Mouse (Mus musculus) neural tube, embryonic 13.5 days (tissue): ENCODE results near the gene Txndc12. TPM values are rescaled to one million over a fixed set of nuclear protein-coding genes. Genes with fewer than 3 reads are reported as not detected.

Experiments
- ATAC-seq: fragments of 200-750 bp; cut with Nextera tagmentation; 2 replicates; pipeline ENCODE4 v1.8.0; 2017; ENCODE audit warnings: low read depth, mild to moderate bottlenecking, moderate TSS enrichment, moderate library complexity
- H3K27ac ChIP-seq: fragments of 300-500 bp; sonication (generic); replicated peaks from 2 replicates; pipeline ENCODE4 v1.5.1; 2015; ENCODE audit warnings: moderate library complexity, mild to moderate bottlenecking, inconsistent platforms
- H3K27me3 ChIP-seq: fragments of 300-500 bp; sonication (generic); 2 replicates; pipeline ENCODE4 v1.6.1; 2015; ENCODE audit warnings: mild to moderate bottlenecking, inconsistent platforms
- H3K36me3 ChIP-seq: fragments of 300-500 bp; sonication (generic); 2 replicates; pipeline ENCODE4 v1.6.1; 2015; ENCODE audit warnings: mild to moderate bottlenecking, inconsistent platforms
- H3K4me1 ChIP-seq: fragments of 300-500 bp; sonication (generic); replicated peaks from 2 replicates; pipeline ENCODE4 v1.6.1; 2015; ENCODE audit warnings: inconsistent platforms
- H3K4me2 ChIP-seq: fragments of 300-500 bp; sonication (generic); 2 replicates; pipeline ENCODE4 v1.6.1; 2015; ENCODE audit warnings: inconsistent platforms, mild to moderate bottlenecking, moderate library complexity
- H3K4me3 ChIP-seq: fragments of 300-500 bp; sonication (generic); 2 replicates; pipeline ENCODE4 v1.5.1; 2015; ENCODE audit warnings: mild to moderate bottlenecking, inconsistent platforms
- H3K9ac ChIP-seq: fragments of 300-500 bp; sonication (generic); 2 replicates; pipeline ENCODE4 v1.6.1; 2015; ENCODE audit warnings: moderate library complexity, mild to moderate bottlenecking, inconsistent platforms
- H3K9me3 ChIP-seq: fragments of 300-500 bp; sonication (generic); 2 replicates; pipeline ENCODE4 v1.6.1; 2016; ENCODE audit warnings: inconsistent platforms
- WGBS: fragments of 180-500 bp; shearing (Covaris S2); methylation state at CpG from one replicate; pipeline ENCODE4 v1.1.7; 2015; 5-methylcytosine and 5-hydroxymethylcytosine counted together
- polyA plus RNA-seq: library from polyadenylated mRNA; unstranded; fragments of >200 nt; fragmentation: Nextera tagmentation; extraction: Ambion mirVana; gene quantifications from 2 replicates; pipeline ENCODE4 v1.2.1, GENCODE M21; 2015

Txndc12 gene
- polyA plus RNA-seq, 1 experiment from 2014 or later: 79.2 TPM

GRCm38 (mm10) chr4:108904790-108905189 is 70.4 kb downstream of the Txndc12 start:
- Histone ChIP-seq H3K4me3 (no peak overlapping the region), H3K4me2 (no peak overlapping the region), H3K27me3 (no peaks in the 10 kb centered on the region), H3K27ac (no peak overlapping the region), H3K9ac (no peak overlapping the region), H3K36me3 (no peaks in the 10 kb centered on the region), H3K4me1 (no peaks in the 10 kb centered on the region; the same call in 1 of the 2 replicates), H3K9me3 (no peaks in the 10 kb centered on the region)
- 91% methylated on average over 10 of the region's 10 CpGs for WGBS
- ATAC-seq: no peak

GRCm38 (mm10) chr4:108905859-108906258 is 71.5 kb downstream of the Txndc12 start:
- Histone ChIP-seq H3K4me1 (no peaks in the 10 kb centered on the region; the same call in 1 of the 2 replicates), H3K9me3 (no peaks in the 10 kb centered on the region), H3K27ac (no peak overlapping the region), H3K27me3 (no peaks in the 10 kb centered on the region), H3K4me3 (no peak overlapping the region), H3K36me3 (no peaks in the 10 kb centered on the region), H3K4me2 (no peak overlapping the region), H3K9ac (no peak overlapping the region)
- ATAC-seq: no peak
- 51% methylated on average over 6 of the region's 6 CpGs for WGBS

DNA sequence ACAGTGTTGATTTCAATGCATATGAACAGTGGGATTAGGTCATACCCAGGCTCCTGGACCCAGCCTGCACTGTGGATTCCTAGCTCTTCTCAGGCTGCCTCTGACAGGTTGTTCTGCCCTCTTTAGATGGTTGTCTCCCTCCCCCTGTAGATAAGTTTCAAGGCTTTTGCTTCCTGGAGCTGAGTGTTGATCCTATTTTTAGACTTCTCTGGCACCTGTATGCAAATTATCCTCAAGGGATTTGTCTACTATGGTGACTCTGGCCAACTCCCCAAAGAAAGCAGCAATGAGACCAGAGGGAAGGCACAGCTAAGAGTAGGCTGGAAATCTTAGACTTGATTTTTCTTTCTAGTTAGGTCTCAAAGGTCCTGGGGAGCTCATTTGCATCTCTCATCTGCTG is 73.1 kb downstream of the Txndc12 start:
- Histone ChIP-seq H3K36me3 (no peaks in the 10 kb centered on the region), H3K9ac (no peak overlapping the region), H3K27me3 (no peaks in the 10 kb centered on the region), H3K4me2 (no peak overlapping the region), H3K4me1 (no peaks in the 10 kb centered on the region; the same call in 1 of the 2 replicates), H3K9me3 (no peaks in the 10 kb centered on the region), H3K4me3 (no peak overlapping the region), H3K27ac (no peak overlapping the region)
- ATAC-seq: no peak

DNA sequence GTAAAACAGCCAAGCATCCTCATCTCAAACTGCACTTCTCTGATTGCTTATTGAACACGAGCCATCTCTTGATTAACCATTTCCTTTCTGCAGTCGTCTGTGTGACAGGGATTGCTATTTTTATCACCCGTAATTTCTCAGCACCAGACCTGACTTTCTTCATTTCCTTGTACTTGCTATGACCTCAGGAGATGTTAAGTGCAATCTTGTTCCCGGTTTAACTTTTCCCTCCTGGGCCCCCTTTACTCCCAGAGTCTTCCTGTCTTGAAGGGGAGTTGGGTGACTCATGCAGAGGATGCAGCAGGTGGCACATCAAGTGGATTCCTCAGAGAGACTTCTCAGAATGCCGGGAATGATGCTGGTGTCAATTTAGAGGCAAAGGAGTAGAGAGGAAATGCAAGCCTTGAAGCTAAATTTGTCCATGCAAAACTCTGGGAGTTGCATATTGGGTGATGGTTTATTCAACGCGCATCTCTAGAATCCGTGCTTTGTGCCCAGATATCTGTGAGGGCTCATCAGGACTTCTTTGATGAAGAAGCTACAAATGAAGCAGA is 75.5 kb downstream of the Txndc12 start:
- Histone ChIP-seq H3K9me3 (no peaks in the 10 kb centered on the region), H3K4me2 (no peak overlapping the region), H3K27me3 (no peaks in the 10 kb centered on the region), H3K27ac (no peak overlapping the region), H3K9ac (no peak overlapping the region), H3K4me3 (no peak overlapping the region), H3K4me1 (peaks cover 4% of the 10 kb centered on the region; the same call in 1 of the 2 replicates), H3K36me3 (no peaks in the 10 kb centered on the region)
- no peak for ATAC-seq
- 74% methylated on average over 8 of the region's 8 CpGs for WGBS

Other genes starting within 250 kb of the Txndc12 start
- gene Cc2d1b, start 214.7 kb upstream of the Txndc12 start, polyA plus RNA-seq: 19.0 and 19.3 TPM in 2 replicates
- 1.3 and 1.9 TPM in 2 replicates for gene 3110021N24Rik, start 115.0 kb upstream of the Txndc12 start, polyA plus RNA-seq
- 5.1 and 6.3 TPM in 2 replicates for gene Zfyve9, start 53.8 kb upstream of the Txndc12 start, polyA plus RNA-seq
- gene Btf3l4, start 987 bp upstream of the Txndc12 start, polyA plus RNA-seq: 197 and 213 TPM in 2 replicates
- gene Kti12, start 13.2 kb downstream of the Txndc12 start, polyA plus RNA-seq: 30.7 and 31.6 TPM in 2 replicates
- gene A730015C16Rik, start 14.0 kb downstream of the Txndc12 start, polyA plus RNA-seq: 1.5 and 3.1 TPM in 2 replicates
- 72.4 and 86.9 TPM in 2 replicates for gene Rab3b, start 44.5 kb downstream of the Txndc12 start, polyA plus RNA-seq
- 77.9 and 91.4 TPM in 2 replicates for gene Nrd1, start 166.1 kb downstream of the Txndc12 start, polyA plus RNA-seq